Mouse (Mus musculus): ENCODE data around the gene Asic2.

The Asic2 gene

DNA sequence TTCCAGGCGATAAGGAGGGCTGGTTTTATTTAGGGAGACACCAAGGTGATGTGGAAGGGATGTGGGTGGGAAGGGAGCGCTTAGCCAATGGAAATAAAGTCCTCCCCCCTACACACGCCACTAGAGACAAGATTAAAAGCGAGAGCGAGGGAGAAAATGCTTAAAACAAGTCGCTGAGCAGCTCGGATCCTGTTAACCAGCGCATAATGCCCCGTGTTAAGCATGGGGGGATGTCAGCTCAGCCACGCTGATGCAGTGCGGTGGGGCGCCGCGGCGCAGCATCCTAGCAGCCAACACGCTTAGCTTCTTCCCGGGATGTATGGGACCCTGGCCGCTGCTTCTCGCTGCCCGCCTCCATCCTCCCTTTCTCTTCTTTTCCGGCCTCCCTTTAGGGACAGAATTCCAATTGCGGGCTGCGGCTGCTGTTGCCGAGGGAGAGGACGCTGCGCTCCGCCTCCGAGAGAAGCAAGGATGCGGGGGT, at the start of gene Asic2:
Gene Asic2, minus strand, starts transcription at position 57 of the 481 bp plus-strand sequence.
- CTCF ChIA-PET = interaction anchor here in 1 of 4 experiments (0.5 to 2.1 kb wide), 2 partner anchors 15 to 1142 kb away, joined by 4 to 8 read pairs; no protein-coding TSS in a partner anchor
- POLR2A ChIA-PET = no interaction called here

GRCm38 (mm10) chr11:82016181-82016780, 48.0 kb upstream of the Asic2 start:
- POLR2A ChIA-PET = no interaction called here
- CTCF ChIA-PET = interaction anchor here in 2 of 4 experiments (1.2 to 1.5 kb wide), 2 partner anchors 20 kb away, joined by 3 read pairs; no protein-coding TSS in a partner anchor

GRCm38 (mm10) chr11:82015066-82015465, 46.8 kb upstream of the Asic2 start:
- ChIA-PET POLR2A (no interaction called here), CTCF (interaction anchor here in 2 of 4 experiments (1.2 to 1.5 kb wide), 2 partner anchors 19 kb away, joined by 3 read pairs; no protein-coding TSS in a partner anchor)

GRCm38 (mm10) chr11:82013756-82014155, 45.5 kb upstream of the Asic2 start:
- ChIA-PET POLR2A (no interaction called here), CTCF (interaction anchor here in 2 of 4 experiments (0.5 to 1.1 kb wide), 2 partner anchors 17 to 223 kb away, joined by 3 to 4 read pairs; no protein-coding TSS in a partner anchor)

DNA sequence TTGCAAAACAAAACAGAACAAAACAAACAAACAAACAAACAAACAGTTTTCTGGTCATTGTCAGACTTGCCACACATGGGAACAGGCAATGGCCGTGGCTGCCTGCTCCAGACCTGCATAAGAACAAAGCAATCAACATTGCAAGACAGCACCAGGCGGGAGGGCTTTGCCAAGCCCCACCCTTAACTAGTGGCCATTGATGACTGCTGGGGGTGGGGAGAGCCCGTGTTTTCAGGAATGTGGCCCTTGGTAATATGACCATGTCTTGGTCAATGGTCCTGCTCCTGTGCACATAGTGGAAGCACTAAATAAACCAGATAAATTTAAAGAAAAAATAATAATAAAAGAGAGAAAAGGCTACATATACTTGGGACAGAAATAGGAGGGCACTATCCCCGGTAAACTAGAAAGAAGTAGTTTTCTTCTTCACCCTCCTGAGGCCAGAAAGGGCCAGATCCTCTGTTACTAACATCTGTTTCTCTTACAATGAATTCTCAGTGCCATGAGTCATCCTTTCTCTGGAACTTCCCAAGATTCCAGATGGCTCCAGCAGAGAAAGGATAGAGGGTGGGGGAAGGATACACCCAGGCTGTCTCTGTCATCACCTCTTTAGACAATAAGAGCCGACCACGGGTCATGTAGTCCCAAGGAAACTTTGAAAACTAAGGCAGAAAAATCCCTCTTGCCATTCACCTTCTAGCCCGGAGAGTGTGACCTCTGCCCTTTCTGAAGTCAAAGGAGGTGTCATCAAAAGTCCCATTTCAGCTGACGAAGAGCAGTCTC, 43.3 kb upstream of the Asic2 start:
- POLR2A ChIA-PET = no interaction called here
- CTCF ChIA-PET = no interaction called here

- POLR2A ChIA-PET = no interaction called here
- CTCF ChIA-PET = interaction anchor here in 1 of 4 experiments (0.7 kb wide), 1 partner anchor 1200 kb away, joined by 3 read pairs; the partner anchor contains the start of gene Tmem98
Measured at GRCm38 (mm10) chr11:82010115-82010514, 41.9 kb upstream of the Asic2 start.

- ChIA-PET CTCF (interaction anchor here in 1 of 4 experiments (0.6 kb wide), 1 partner anchor 350 kb away, joined by 3 read pairs; no protein-coding TSS in a partner anchor), POLR2A (no interaction called here)
Measured at GRCm38 (mm10) chr11:82006796-82007423, 38.7 kb upstream of the Asic2 start.

GRCm38 (mm10) chr11:82004810-82005209, 36.6 kb upstream of the Asic2 start:
- ChIA-PET POLR2A (interaction anchor here in 1 of 4 experiments (0.6 kb wide), 1 partner anchor 9 kb away, joined by 4 read pairs; no protein-coding TSS in a partner anchor), CTCF (interaction anchor here in 2 of 4 experiments (1.1 to 1.4 kb wide), 2 partner anchors 9 kb away, joined by 3 to 5 read pairs; no protein-coding TSS in a partner anchor)

GRCm38 (mm10) chr11:82000581-82000980, 32.3 kb upstream of the Asic2 start:
- POLR2A ChIA-PET = interaction anchor here in 1 of 4 experiments (1.4 kb wide), 1 partner anchor 177 kb away, joined by 3 read pairs; no protein-coding TSS in a partner anchor
- CTCF ChIA-PET = interaction anchor here in 1 of 4 experiments (1.5 to 2.2 kb wide), 2 partner anchors 18 to 174 kb away, joined by 3 to 7 read pairs; no protein-coding TSS in a partner anchor

GRCm38 (mm10) chr11:81999469-81999868, 31.2 kb upstream of the Asic2 start:
- ChIA-PET POLR2A (interaction anchor here in 2 of 4 experiments (0.6 to 0.7 kb wide), 3 partner anchors 10 to 303 kb away, joined by 3 to 4 read pairs (median 3); no protein-coding TSS in a partner anchor), CTCF (interaction anchor here in 2 of 4 experiments (0.7 to 2.2 kb wide), 4 partner anchors 16 to 909 kb away, joined by 3 to 7 read pairs (median 4); no protein-coding TSS in a partner anchor)

- ChIA-PET CTCF (interaction anchor here in 2 of 4 experiments (0.9 to 2.2 kb wide), 5 partner anchors 16 to 176 kb away, joined by 3 to 7 read pairs (median 4); no protein-coding TSS in a partner anchor), POLR2A (no interaction called here)
Measured at GRCm38 (mm10) chr11:81998646-81999045, 30.4 kb upstream of the Asic2 start.

- ChIA-PET POLR2A (no interaction called here), CTCF (interaction anchor here in 3 of 4 experiments (1.2 to 2.7 kb wide), 8 partner anchors 10 to 200 kb away, joined by 3 to 45 read pairs (median 8); no protein-coding TSS in a partner anchor)
Measured at GRCm38 (mm10) chr11:81997085-81997484, 28.8 kb upstream of the Asic2 start.

- CTCF ChIA-PET = interaction anchor here (0.5 to 2.7 kb wide), 65 partner anchors 8 to 1338 kb away, joined by 3 to 45 read pairs (median 4); partner anchors contain the start of genes 5530401A14Rik (in 1 of the 4) and Ccl11 (in 1 of the 4)
Measured at GRCm38 (mm10) chr11:81996172-81996841, 28.1 kb upstream of the Asic2 start.

GRCm38 (mm10) chr11:81983146-81983545, 14.9 kb upstream of the Asic2 start:
- ChIA-PET CTCF (interaction anchor here (0.5 to 4.8 kb wide), 36 partner anchors 9 to 1995 kb away, joined by 3 to 37 read pairs (median 3); partner anchors contain the start of gene Asic2 (in 1 of the 4)), POLR2A (no interaction called here)

More at GRCm38 (mm10) chr11:81996172-81996841, 28.1 kb upstream of the Asic2 start:
- POLR2A ChIA-PET = interaction anchor here in 2 of 4 experiments (0.6 to 0.9 kb wide), 4 partner anchors 9 to 167 kb away, joined by 3 to 6 read pairs (median 4); no protein-coding TSS in a partner anchor

DNA sequence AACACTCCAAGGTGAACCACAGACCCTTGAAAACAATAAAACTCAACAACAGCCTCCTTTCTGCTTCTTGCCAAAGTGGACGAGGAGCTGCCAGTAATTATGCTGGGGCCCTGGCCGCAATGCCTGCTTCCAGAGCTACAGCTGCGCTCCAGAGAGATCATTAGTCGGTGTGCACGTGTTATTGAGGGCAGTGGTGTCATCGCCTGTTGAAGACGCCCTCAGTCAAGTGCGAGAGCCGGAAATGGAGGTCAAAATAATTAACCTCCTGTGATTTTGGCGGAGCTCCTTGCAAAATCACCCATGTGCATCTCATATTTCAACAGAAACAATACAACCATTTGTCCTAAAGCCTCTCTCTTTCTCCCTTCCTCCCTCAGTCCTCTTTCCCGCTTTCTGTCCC, 13.9 kb upstream of the Asic2 start:
- CTCF ChIA-PET = interaction anchor here (0.6 to 4.8 kb wide), 13 partner anchors 8 to 729 kb away, joined by 3 to 37 read pairs (median 5); partner anchors contain the start of gene Asic2 (in 1 of the 4)
- POLR2A ChIA-PET = no interaction called here

GRCm38 (mm10) chr11:81974577-81974976, 6.3 kb upstream of the Asic2 start:
- POLR2A ChIA-PET = no interaction called here
- CTCF ChIA-PET = interaction anchor here (0.6 to 1.7 kb wide), 7 partner anchors 8 to 861 kb away, joined by 3 to 6 read pairs (median 3); no protein-coding TSS in a partner anchor

GRCm38 (mm10) chr11:81973699-81974098, 5.4 kb upstream of the Asic2 start:
- ChIA-PET POLR2A (no interaction called here), CTCF (interaction anchor here in 2 of 4 experiments (1.1 to 1.7 kb wide), 2 partner anchors 10 to 13 kb away, joined by 3 to 6 read pairs; no protein-coding TSS in a partner anchor)

GRCm38 (mm10) chr11:81972044-81972443, 3.8 kb upstream of the Asic2 start:
- ChIA-PET POLR2A (no interaction called here), CTCF (interaction anchor here in 3 of 4 experiments (0.5 to 2.0 kb wide), 3 partner anchors 11 to 249 kb away, joined by 3 to 5 read pairs (median 3); no protein-coding TSS in a partner anchor)

All from embryonic stem cell, embryonic (primary cell).